Mouse (Mus musculus): ENCODE measurements around the gene Appl1. TPM values are rescaled to one million over a fixed set of nuclear protein-coding genes. Genes with fewer than 3 reads are reported as not detected.

The Appl1 gene
- total RNA-seq, 2 experiments from 2014 or later = 59.8 to 63.0 TPM

GRCm38 (mm10) chr14:26879976-26880375 is 91.1 kb downstream of the Appl1 start:
- no peak for DNase-seq (ENCODE audit: low spot score in 2 of 2)
- H3K4me3 ChIP-seq = no peak overlapping the region
- no peak overlapping the region for H3K27ac ChIP-seq
- no peak for TF ChIP-seq CTCF (conservative IDR thresholded peaks at IDR 0.05)

- H3K4me3 ChIP-seq = no peak overlapping the region
- no peak overlapping the region for H3K27ac ChIP-seq
- no peak for TF ChIP-seq CTCF (conservative IDR thresholded peaks at IDR 0.05)
- DNase-seq (ENCODE audit: low spot score in 2 of 2) = no peak
These were observed 92.3 kb downstream of the Appl1 start for GRCm38 (mm10) chr14:26878756-26879155.

Other genes with a start within 250 kb of the Appl1 start
- gene Asb14, start 76.7 kb downstream of the Appl1 start, total RNA-seq (2021) = not detected
- not detected for gene Hesx1, start 23.2 kb upstream of the Appl1 start, total RNA-seq (2021)
- 1 to 10 TPM; 2.8 to 3.2 TPM for gene Il17rd, start 67.7 kb upstream of the Appl1 start, total RNA-seq (2021)
- gene Arhgef3, start 143.7 kb upstream of the Appl1 start, total RNA-seq (2021) = 10 to 100 TPM; 77.1 to 79.5 TPM